Mouse (Mus musculus) frontal cortex, postnatal 36 days (tissue): ENCODE results near the gene Hrh3.

Experiments used
- DNase-seq, 2 experiments: peaks; one replicate each; pipeline ENCODE4 v3.0.0; 2022; ENCODE audit warnings: low spot score in 2 of 2

Gene Hrh3

GRCm38 (mm10) chr2:180107081-180107480, 2.8 kb upstream of the Hrh3 start:
- DNase-seq, result no peak

GRCm38 (mm10) chr2:180105441-180106190, 1.3 kb upstream of the Hrh3 start:
- DNase-seq, result no peak

GRCm38 (mm10) chr2:180104659-180105377, 530 bp upstream of the Hrh3 start:
- DNase-seq, result no peak

- no peak for DNase-seq
Observed at GRCm38 (mm10) chr2:180103151-180103977, 924 bp downstream of the Hrh3 start.

- DNase-seq, result no peak
Observed at GRCm38 (mm10) chr2:180099529-180099928, 4.8 kb downstream of the Hrh3 start.

GRCm38 (mm10) chr2:180098167-180098566, 6.1 kb downstream of the Hrh3 start:
- DNase-seq, result no peak

- no peak for DNase-seq
Observed at GRCm38 (mm10) chr2:180097585-180097984, 6.7 kb downstream of the Hrh3 start.

- DNase-seq, result no peak
Observed at GRCm38 (mm10) chr2:180095711-180096110, 8.6 kb downstream of the Hrh3 start.

- DNase-seq, result no peak
Observed at GRCm38 (mm10) chr2:180090285-180090684, 14.0 kb downstream of the Hrh3 start.

- DNase-seq, result no peak
Observed at GRCm38 (mm10) chr2:180087472-180087871, 16.8 kb downstream of the Hrh3 start.

GRCm38 (mm10) chr2:180086637-180087027, 17.7 kb downstream of the Hrh3 start:
- no peak for DNase-seq

GRCm38 (mm10) chr2:180085926-180086636, 18.2 kb downstream of the Hrh3 start:
- no peak for DNase-seq

- no peak for DNase-seq
Observed at GRCm38 (mm10) chr2:180084565-180084964, 19.7 kb downstream of the Hrh3 start.

- no peak for DNase-seq
Observed at GRCm38 (mm10) chr2:180083063-180083462, 21.2 kb downstream of the Hrh3 start.

GRCm38 (mm10) chr2:180080680-180081079, 23.6 kb downstream of the Hrh3 start:
- no peak for DNase-seq

- DNase-seq, result no peak
Observed at GRCm38 (mm10) chr2:180077622-180078021, 26.7 kb downstream of the Hrh3 start.

- DNase-seq, result no peak
Observed at GRCm38 (mm10) chr2:180072886-180073285, 31.4 kb downstream of the Hrh3 start.

- no peak for DNase-seq
Observed at GRCm38 (mm10) chr2:180071671-180072070, 32.6 kb downstream of the Hrh3 start.

GRCm38 (mm10) chr2:180070481-180071453, 33.5 kb downstream of the Hrh3 start, which contains the start of gene Mtg2:
Mtg2 (plus strand) TSS chr2:180070588.
- peak; percentile 96 to 97 for DNase-seq

- DNase-seq, result no peak
Observed at GRCm38 (mm10) chr2:180069770-180070480, 34.4 kb downstream of the Hrh3 start.
